Mouse (Mus musculus) heart, adult 2 months (tissue): ENCODE results near the gene Hfe. TPM values are rescaled to one million over a fixed set of nuclear protein-coding genes. Genes with fewer than 3 reads are reported as not detected.
"Not testable (repeated sequence)": the region's sequence is repeated elsewhere in the genome, so short reads cannot be mapped to it uniquely, and the experiment has no call there.

Experiments
- DNase-seq, 2 experiments: peaks; one replicate each; pipeline ENCODE4 v3.0.0; 2021
- H3K27ac ChIP-seq: fragments of 200-600 bp; 2 replicates; pipeline ENCODE4 v1.8.1; 2022
- H3K27me3 ChIP-seq: fragments of 200-500 bp; 2 replicates; pipeline ENCODE4 v1.6.1; 2012; ENCODE audit warnings: mild to moderate bottlenecking, low read length, inconsistent platforms, mixed read lengths; ENCODE audit not compliant: control insufficient read depth, insufficient read depth
- H3K36me3 ChIP-seq: fragments of 200-500 bp; 2 replicates; pipeline ENCODE4 v1.6.1; 2012; ENCODE audit warnings: low read length, inconsistent platforms; ENCODE audit not compliant: control insufficient read depth, insufficient read depth
- H3K4me1 ChIP-seq: fragments of 200-500 bp; 2 replicates; pipeline ENCODE4 v1.6.1; 2011; ENCODE audit warnings: low read length; ENCODE audit not compliant: control insufficient read depth, insufficient read depth
- H3K4me3 ChIP-seq: fragments of 200-600 bp; 2 replicates; pipeline ENCODE4 v1.8.1; 2022
- H3K79me2 ChIP-seq: fragments of 200-500 bp; replicated peaks from 2 replicates; pipeline ENCODE4 v1.6.1; 2012; ENCODE audit warnings: mild to moderate bottlenecking, inconsistent platforms, low read length, moderate library complexity, mixed read lengths; ENCODE audit not compliant: control insufficient read depth, insufficient read depth
- H3K9ac ChIP-seq: fragments of 200-500 bp; 2 replicates; pipeline ENCODE4 v1.6.1; 2012; ENCODE audit warnings: low read depth, mild to moderate bottlenecking, control low read depth, inconsistent platforms, low read length, mixed read lengths
- CTCF ChIP-seq: fragments of 200-600 bp; IDR thresholded peaks from 2 replicates; pipeline ENCODE4 v1.8.1; 2022; ENCODE audit warnings: antibody characterized with exemption, mild to moderate bottlenecking, moderate library complexity
- EP300 ChIP-seq: fragments of 200-500 bp; IDR thresholded peaks from 2 replicates; pipeline ENCODE4 v1.6.1; 2011; ENCODE audit warnings: low read depth, low read length, control low read depth; ENCODE audit not compliant: insufficient read depth
- POLR2A ChIP-seq: fragments of 200-500 bp; IDR thresholded peaks from 2 replicates; pipeline ENCODE4 v1.6.1; 2011; ENCODE audit warnings: mild to moderate bottlenecking, low read depth, low read length, control low read depth; ENCODE audit not compliant: insufficient read depth
- WGBS: fragments of 180-500 bp; shearing (Covaris S2); methylation state at CpG from one replicate; pipeline ENCODE4 v1.1.7; 2018; 5-methylcytosine and 5-hydroxymethylcytosine counted together
- intact Hi-C: fragments of 180-260 bp; cut with DNase I; formaldehyde crosslinking; loops from one replicate; pipeline ENCODE4 v1.15.1; 2025
- polyA plus RNA-seq: library from polyadenylated mRNA; depleted of rRNA; stranded (reverse); fragments of >200 nt; gene quantifications from 2 replicates; pipeline ENCODE4 v1.2.3, GENCODE M21; 2012
- total RNA-seq, 2 experiments: library from RNA; stranded (reverse); gene quantifications; 2 replicates each; pipeline ENCODE4 v1.2.3; 2021

The Hfe gene
- total and polyA plus RNA-seq, 3 experiments: 16.8 to 62.8 (median 58.9) TPM

DNA sequence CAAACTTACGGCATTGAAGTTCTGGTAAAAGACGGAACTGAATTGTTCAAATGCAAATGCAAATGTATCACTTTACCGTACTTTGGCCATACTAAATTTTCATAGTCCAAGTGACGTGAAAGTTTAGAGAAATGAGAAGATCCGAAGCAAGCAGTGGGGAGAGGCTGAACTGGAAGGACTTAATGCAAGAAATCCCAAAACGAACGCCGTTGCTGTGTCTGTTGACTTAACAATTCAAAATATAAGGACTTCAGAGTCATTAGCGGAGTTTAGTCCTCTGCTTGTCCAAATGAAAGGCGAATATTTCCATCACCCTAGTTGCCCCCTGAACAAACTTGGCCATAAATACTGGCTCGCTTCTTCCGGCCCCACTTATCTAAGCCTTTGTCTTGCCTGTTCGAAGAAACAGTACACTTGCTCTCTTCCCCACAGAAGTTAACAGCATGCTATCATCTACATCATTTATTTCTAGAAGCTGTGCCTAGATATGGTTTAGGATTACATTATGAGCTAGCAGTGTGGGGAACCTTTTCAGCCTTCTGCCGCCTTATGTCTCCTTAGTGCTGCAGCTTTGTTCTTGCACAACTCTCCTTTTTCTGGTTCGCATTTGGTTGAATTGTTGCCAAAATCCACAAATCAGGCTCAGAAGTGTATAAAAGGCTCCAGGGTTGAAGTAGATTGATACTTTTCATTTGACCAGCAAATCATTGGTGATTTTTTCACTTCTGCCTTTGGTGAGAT is 25.4 kb downstream of the Hfe start:
- TF ChIP-seq POLR2A (no peak), EP300 (no peak), CTCF (no peak)
- Histone ChIP-seq H3K4me3 (peak overlapping the region; percentile 59), H3K27ac (peak overlapping the region; percentile 90)

DNA sequence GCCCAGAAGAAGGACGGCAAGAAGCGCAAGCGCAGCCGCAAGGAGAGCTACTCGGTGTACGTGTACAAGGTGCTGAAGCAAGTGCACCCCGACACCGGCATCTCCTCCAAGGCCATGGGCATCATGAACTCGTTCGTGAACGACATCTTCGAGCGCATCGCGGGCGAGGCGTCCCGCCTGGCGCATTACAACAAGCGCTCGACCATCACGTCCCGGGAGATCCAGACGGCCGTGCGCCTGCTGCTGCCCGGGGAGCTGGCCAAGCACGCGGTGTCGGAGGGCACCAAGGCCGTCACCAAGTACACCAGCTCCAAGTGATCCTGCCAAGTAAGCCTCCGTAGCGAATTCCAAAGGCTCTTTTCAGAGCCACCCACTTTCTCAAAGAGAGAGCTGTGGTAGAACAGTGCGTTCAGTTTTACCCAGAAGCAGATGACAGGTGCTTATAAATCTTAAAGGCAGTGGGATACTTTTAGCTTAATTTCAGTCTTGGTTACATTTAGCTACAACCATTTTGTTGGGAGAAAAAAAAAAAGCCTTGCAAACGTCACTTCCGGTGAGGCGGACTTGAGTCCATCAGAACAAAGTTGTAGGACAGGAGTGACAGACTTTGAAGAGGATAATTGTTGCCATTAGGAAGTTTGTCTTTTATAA is 26.2 kb downstream of the Hfe start:
- WGBS: 1% methylated on average over 25 of the region's 37 CpGs
- not testable (repeated sequence) for H3K4me1 ChIP-seq, H3K27me3 ChIP-seq, H3K79me2 ChIP-seq, H3K36me3 ChIP-seq
- peak overlapping the region; percentile 90 for H3K27ac ChIP-seq
- H3K4me3 ChIP-seq: peak overlapping the region; percentile 59
- H3K9ac ChIP-seq: peak overlapping the region; percentile 77
- TF ChIP-seq POLR2A: 0 out of 2 replicates have a peak, but pooled peaks have one; percentile 43
- intact Hi-C loops: loop anchor here (2.0 to 10.0 kb wide), 3 partner anchors 14 to 1930 kb away; partner anchors contain the start of genes Hist1h2ak, Hist1h2bn, Hist1h4c and Hist1h4k
- peak; percentile 34 to 41 for DNase-seq

More for the DNA sequence above, 25.4 kb downstream of the Hfe start:
- intact Hi-C loops: loop anchor here (2.0 to 10.0 kb wide), 4 partner anchors 14 to 1930 kb away; partner anchors contain the start of genes Hist1h2ag, Hist1h2ak, Hist1h2bj and Hist1h2bn
- no peaks in the 10 kb centered on the region for H3K27me3 ChIP-seq
- peaks cover 2% of the 10 kb centered on the region for H3K36me3 ChIP-seq
- H3K4me1 ChIP-seq: peaks cover 1% of the 10 kb centered on the region; the same call in 1 of the 2 replicates
- H3K79me2 ChIP-seq: no peaks in the 10 kb centered on the region; the same call in 1 of the 2 replicates
- H3K9ac ChIP-seq: peak overlapping the region; percentile 79
- DNase-seq: peak in 1 of 2 experiments; percentile 19
- 4% methylated on average over 15 of the region's 15 CpGs for WGBS

DNA sequence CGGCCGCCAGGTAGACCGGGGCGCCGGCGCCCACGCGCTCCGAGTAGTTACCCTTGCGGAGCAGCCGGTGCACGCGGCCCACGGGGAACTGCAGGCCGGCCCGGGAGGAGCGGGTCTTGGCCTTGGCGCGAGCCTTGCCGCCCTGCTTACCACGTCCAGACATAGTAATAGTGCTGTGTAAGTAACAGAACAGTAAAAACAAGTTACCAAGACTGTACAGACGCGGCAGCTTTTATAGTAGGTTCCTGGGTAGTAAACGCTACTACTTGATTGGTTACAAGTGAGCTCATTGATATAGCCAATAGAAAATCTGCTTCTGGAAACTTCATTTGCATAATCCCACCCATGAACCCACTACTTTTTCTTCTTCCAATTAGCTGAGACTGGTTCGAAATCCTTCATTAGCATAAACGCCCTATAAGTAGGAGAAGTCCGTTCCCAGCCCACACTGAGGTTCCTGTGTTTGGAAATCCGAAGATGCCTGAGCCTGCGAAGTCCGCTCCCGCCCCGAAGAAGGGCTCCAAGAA is 26.8 kb downstream of the Hfe start, which contains the start of the genes Hist1h2ac and Hist1h2bc:
Gene Hist1h2ac, minus strand, starts transcription at position 194 of the 527 bp plus-strand sequence.
Gene Hist1h2bc, plus strand, starts transcription at position 445 of the 527 bp plus-strand sequence.
- TF ChIP-seq CTCF (no peak), POLR2A (peak; percentile 63)
- peak within 1 kb of the TSS; percentile 90 for H3K27ac ChIP-seq
- no peaks in the 10 kb centered on the region for H3K27me3 ChIP-seq
- under 1% methylated on average over 32 of the region's 32 CpGs for WGBS
- peak within 1 kb of the TSS; percentile 59 for H3K4me3 ChIP-seq
- H3K79me2 ChIP-seq: no peaks in the 10 kb centered on the region; the same call in 1 of the 2 replicates
- peak; percentile 81 to 87 for DNase-seq
- intact Hi-C loops: loop anchor here (2.0 to 10.0 kb wide), 4 partner anchors 15 to 1929 kb away; partner anchors contain the start of genes Hist1h1e, Hist1h2ak, Hist1h2bn and Hist1h4c
- H3K36me3 ChIP-seq: peaks cover 2% of the 10 kb centered on the region
- peaks cover 1% of the 10 kb centered on the region; the same call in 1 of the 2 replicates for H3K4me1 ChIP-seq
- H3K9ac ChIP-seq: peak within 1 kb of the TSS; percentile 85

DNA sequence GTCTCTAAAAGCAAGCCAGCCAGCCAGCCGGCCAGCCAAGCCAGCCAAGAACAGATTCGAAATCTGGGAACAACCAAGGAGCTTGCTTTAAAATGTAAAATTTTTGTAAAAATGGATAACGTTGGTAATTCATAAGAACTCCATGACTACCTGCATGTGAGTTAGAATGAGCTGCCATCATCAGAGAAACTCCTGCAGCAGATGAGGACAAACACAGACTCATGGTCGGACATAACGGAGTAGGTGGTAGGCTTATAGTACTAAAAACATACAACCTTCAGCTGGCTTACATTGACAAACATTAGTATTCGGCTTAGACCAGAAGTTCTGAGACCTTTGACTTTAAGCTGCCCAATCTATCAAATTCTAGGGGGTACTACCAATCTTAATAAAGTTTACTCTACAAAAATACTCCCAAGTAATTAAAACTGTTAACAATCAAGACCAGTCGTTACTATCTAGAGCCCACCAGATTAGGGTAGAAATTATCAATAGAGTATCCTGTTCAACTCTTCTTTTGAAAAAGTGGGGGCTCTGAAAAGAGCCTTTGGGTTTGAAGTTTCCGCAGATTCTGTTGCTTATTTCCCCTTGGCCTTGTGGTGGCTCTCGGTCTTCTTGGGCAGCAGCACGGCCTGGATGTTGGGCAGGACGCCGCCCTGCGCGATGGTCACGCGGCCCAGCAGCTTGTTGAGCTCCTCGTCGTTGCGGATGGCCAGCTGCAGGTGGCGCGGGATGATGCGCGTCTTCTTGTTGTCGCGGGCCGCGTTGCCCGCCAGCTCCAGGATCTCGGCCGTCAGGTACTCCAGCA is 27.5 kb downstream of the Hfe start:
- 20% methylated on average over 14 of the region's 30 CpGs for WGBS
- not testable (repeated sequence) for H3K27me3 ChIP-seq, H3K4me1 ChIP-seq, H3K36me3 ChIP-seq, DNase-seq, H3K79me2 ChIP-seq
- H3K4me3 ChIP-seq: peak overlapping the region; percentile 41
- peak overlapping the region; percentile 85; the same call in 1 of the 2 replicates for H3K9ac ChIP-seq
- H3K27ac ChIP-seq: peak overlapping the region; percentile 34; the same call in 1 of the 2 replicates
- intact Hi-C loops: loop anchor here (2.0 to 10.0 kb wide), 2 partner anchors 60 to 1928 kb away; partner anchors contain the start of genes Hist1h1e, Hist1h2ak, Hist1h2bn and Hist1h4k

DNA sequence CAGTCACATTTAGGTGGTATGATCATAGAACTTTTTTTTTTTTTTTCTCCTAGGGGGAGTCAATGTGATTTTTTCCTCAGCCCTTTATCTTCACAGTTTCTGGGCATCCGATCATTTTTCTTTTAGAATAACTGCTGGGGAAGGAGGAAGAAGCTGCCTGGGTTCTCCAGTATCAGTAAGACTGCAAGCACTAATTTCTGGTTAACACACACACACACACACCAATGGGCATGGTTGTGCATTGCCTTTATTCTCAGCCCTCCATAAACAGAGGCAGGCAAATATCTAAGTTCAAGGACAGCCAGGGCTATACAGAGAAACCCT is 28.1 kb downstream of the Hfe start:
- H3K27ac ChIP-seq: no peak overlapping the region
- H3K27me3 ChIP-seq: no peaks in the 10 kb centered on the region
- H3K79me2 ChIP-seq: no peaks in the 10 kb centered on the region
- H3K4me3 ChIP-seq: no peak overlapping the region
- TF ChIP-seq POLR2A (no peak), EP300 (no peak), CTCF (no peak)
- H3K9ac ChIP-seq: no peak overlapping the region
- peaks cover 2% of the 10 kb centered on the region for H3K36me3 ChIP-seq
- no peaks in the 10 kb centered on the region; the same call in 1 of the 2 replicates for H3K4me1 ChIP-seq
- 35% methylated on average over 1 of the region's 1 CpGs for WGBS
- no peak for DNase-seq
- intact Hi-C loops: loop anchor here (2.0 to 10.0 kb wide), 2 partner anchors 60 to 1928 kb away; partner anchors contain the start of genes Hist1h1e, Hist1h2ak, Hist1h2bn and Hist1h4k
